Mouse (Mus musculus) midbrain, embryonic 14.5 days (tissue): ENCODE measurements around the gene Map4k3. TPM values are rescaled to one million over a fixed set of nuclear protein-coding genes. Genes with fewer than 3 reads are reported as not detected.

ENCODE experiments used
- ATAC-seq: fragments of 200-750 bp; cut with Nextera tagmentation; 2 replicates; pipeline ENCODE4 v1.8.0; 2017; ENCODE audit warnings: moderate number of reproducible peaks, moderate library complexity; ENCODE audit not compliant: low FRiP score, low TSS enrichment
- DNase-seq: peaks from one replicate; pipeline ENCODE4 v3.0.0-alpha.2; 2015
- H3K27ac ChIP-seq: fragments of 300-500 bp; sonication (generic); replicated peaks from 2 replicates; pipeline ENCODE4 v1.5.1; 2014; ENCODE audit warnings: mild to moderate bottlenecking, low read depth, low read length, moderate library complexity
- H3K27me3 ChIP-seq: fragments of 300-500 bp; sonication (generic); 2 replicates; pipeline ENCODE4 v1.6.1; 2014; ENCODE audit warnings: low read length, control low read depth, mixed read lengths; ENCODE audit not compliant: control insufficient read depth, insufficient read depth
- H3K36me3 ChIP-seq: fragments of 300-500 bp; sonication (generic); 2 replicates; pipeline ENCODE4 v1.6.1; 2014; ENCODE audit warnings: low read length, control low read depth; ENCODE audit not compliant: control insufficient read depth, insufficient read depth
- H3K4me1 ChIP-seq: fragments of 300-500 bp; sonication (generic); 2 replicates; pipeline ENCODE4 v1.6.1; 2014; ENCODE audit warnings: mild to moderate bottlenecking, antibody characterized with exemption, low read length, control low read depth; ENCODE audit not compliant: control insufficient read depth, insufficient read depth
- H3K4me2 ChIP-seq: fragments of 300-500 bp; sonication (generic); 2 replicates; pipeline ENCODE4 v1.6.1; 2014; ENCODE audit warnings: mild to moderate bottlenecking, low read length, moderate library complexity
- H3K4me3 ChIP-seq: fragments of 300-500 bp; sonication (generic); replicated peaks from 2 replicates; pipeline ENCODE4 v1.5.1; 2014; ENCODE audit warnings: low read depth, low read length
- H3K9ac ChIP-seq: fragments of 300-500 bp; sonication (generic); replicated peaks from 2 replicates; pipeline ENCODE4 v1.6.1; 2014; ENCODE audit warnings: mild to moderate bottlenecking, low read length, moderate library complexity
- H3K9me3 ChIP-seq: fragments of 300-500 bp; sonication (generic); 2 replicates; pipeline ENCODE4 v1.6.1; 2016; ENCODE audit warnings: low read length, control low read depth, mixed read lengths; ENCODE audit not compliant: control insufficient read depth
- WGBS: fragments of 180-500 bp; shearing (Covaris S2); extraction: QIAGEN DNeasy Blood & Tissue Kit; methylation state at CpG from one replicate; pipeline ENCODE4 v1.1.7; 2014; 5-methylcytosine and 5-hydroxymethylcytosine counted together
- polyA plus RNA-seq: library from polyadenylated mRNA; unstranded; fragments of >200 nt; fragmentation: Nextera tagmentation; extraction: Ambion mirVana; gene quantifications from 2 replicates; pipeline ENCODE4 v1.2.1, GENCODE M21; 2014

Map4k3 gene
- 32.1 and 39.7 TPM in 2 replicates for polyA plus RNA-seq

GRCm38 (mm10) chr17:80728062-80728858, at the start of gene Map4k3:
TSS of gene Map4k3 (minus strand) at chr17:80728485.
- peak; percentile 95 for ATAC-seq
- Histone ChIP-seq H3K27ac (peak within 1 kb of the TSS; percentile 94), H3K36me3 (no peaks in the 10 kb centered on the region), H3K4me3 (peak within 1 kb of the TSS; percentile 95), H3K4me2 (peak within 1 kb of the TSS; percentile 66), H3K4me1 (peaks cover 18% of the 10 kb centered on the region), H3K27me3 (no peaks in the 10 kb centered on the region), H3K9ac (peak within 1 kb of the TSS; percentile 97), H3K9me3 (no peaks in the 10 kb centered on the region)
- peak; percentile 91 for DNase-seq
- WGBS, result 1% methylated on average over 58 of the region's 64 CpGs

GRCm38 (mm10) chr17:80777581-80777980, 49.3 kb upstream of the Map4k3 start:
- no peak for DNase-seq
- Histone ChIP-seq H3K9me3 (peaks cover 3% of the 10 kb centered on the region), H3K4me3 (no peak overlapping the region), H3K27me3 (no peaks in the 10 kb centered on the region), H3K4me2 (no peak overlapping the region), H3K36me3 (no peaks in the 10 kb centered on the region), H3K9ac (no peak overlapping the region), H3K4me1 (no peaks in the 10 kb centered on the region), H3K27ac (no peak overlapping the region)
- WGBS, result 91% methylated on average over 1 of the region's 1 CpGs
- no peak for ATAC-seq

DNA sequence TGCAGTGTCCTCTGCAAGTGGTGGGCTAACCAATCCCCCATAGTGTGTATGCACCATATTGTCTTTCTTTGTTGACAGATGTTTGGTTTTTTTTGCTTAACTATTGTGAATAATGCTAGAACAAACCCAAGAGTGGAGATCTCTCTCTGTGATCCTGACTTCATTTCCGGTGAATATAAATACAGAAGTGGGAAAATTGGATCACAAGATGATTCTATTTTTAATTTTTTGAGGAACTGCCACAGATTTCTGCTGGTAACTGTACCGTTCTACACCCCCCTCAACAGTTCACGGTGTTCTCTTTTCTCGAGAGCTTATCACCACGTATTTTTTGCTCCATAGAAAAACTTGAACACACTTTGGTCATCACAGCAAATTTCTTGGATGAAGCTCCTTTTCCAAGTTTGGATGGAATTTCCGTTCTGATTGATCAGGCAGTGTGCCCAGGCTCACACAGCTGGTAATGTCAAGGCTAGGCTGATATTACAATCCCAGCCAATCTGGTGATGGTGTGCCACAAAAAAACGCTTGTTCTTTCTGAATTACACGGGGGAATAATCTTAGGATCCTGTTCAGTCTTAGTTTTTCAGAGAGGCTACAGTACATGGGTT, 47.0 kb upstream of the Map4k3 start:
- no peak overlapping the region for H3K4me3 ChIP-seq
- no peaks in the 10 kb centered on the region for H3K4me1 ChIP-seq
- no peak for ATAC-seq
- H3K9ac ChIP-seq, result no peak overlapping the region
- H3K4me2 ChIP-seq, result no peak overlapping the region
- peaks cover 3% of the 10 kb centered on the region for H3K9me3 ChIP-seq
- 84% methylated on average over 8 of the region's 8 CpGs for WGBS
- no peaks in the 10 kb centered on the region for H3K27me3 ChIP-seq
- no peak overlapping the region for H3K27ac ChIP-seq
- no peak for DNase-seq
- H3K36me3 ChIP-seq, result no peaks in the 10 kb centered on the region

- no peaks in the 10 kb centered on the region for H3K36me3 ChIP-seq
- no peaks in the 10 kb centered on the region for H3K4me1 ChIP-seq
- no peak overlapping the region for H3K4me3 ChIP-seq
- H3K9me3 ChIP-seq, result peaks cover 3% of the 10 kb centered on the region
- 73% methylated on average over 14 of the region's 14 CpGs for WGBS
- no peak for DNase-seq
- no peak overlapping the region for H3K27ac ChIP-seq
- no peak overlapping the region for H3K9ac ChIP-seq
- ATAC-seq, result no peak
- H3K4me2 ChIP-seq, result no peak overlapping the region
- H3K27me3 ChIP-seq, result no peaks in the 10 kb centered on the region
Measured at GRCm38 (mm10) chr17:80772545-80773453, 44.5 kb upstream of the Map4k3 start.

DNA sequence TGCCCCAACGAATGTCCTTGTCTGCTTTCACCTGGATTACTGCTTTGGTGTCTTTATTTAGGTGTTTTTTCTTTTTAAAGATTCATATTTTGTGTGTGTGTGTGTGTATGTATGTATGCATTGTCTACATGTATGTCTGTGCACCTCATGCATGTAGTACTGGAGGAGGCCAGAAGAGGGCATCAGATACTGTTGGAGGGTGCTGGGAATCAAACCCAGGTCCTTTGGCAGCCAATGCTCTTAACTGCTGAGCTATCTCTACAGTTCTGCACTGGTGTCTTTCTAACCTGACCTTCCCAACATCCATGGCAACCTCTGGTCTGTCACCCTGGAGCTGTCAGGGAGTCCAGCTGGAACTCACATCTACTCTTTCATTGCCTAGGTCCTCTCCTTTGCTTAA, 41.8 kb upstream of the Map4k3 start:
- H3K36me3 ChIP-seq, result no peaks in the 10 kb centered on the region
- ATAC-seq (no peak), DNase-seq (no peak)
- no peak overlapping the region for H3K4me3 ChIP-seq
- H3K4me2 ChIP-seq, result no peak overlapping the region
- no peak overlapping the region for H3K27ac ChIP-seq
- 80% methylated on average over 1 of the region's 1 CpGs for WGBS
- no peaks in the 10 kb centered on the region for H3K27me3 ChIP-seq
- H3K9ac ChIP-seq, result no peak overlapping the region
- H3K9me3 ChIP-seq, result no peaks in the 10 kb centered on the region
- no peaks in the 10 kb centered on the region for H3K4me1 ChIP-seq

DNA sequence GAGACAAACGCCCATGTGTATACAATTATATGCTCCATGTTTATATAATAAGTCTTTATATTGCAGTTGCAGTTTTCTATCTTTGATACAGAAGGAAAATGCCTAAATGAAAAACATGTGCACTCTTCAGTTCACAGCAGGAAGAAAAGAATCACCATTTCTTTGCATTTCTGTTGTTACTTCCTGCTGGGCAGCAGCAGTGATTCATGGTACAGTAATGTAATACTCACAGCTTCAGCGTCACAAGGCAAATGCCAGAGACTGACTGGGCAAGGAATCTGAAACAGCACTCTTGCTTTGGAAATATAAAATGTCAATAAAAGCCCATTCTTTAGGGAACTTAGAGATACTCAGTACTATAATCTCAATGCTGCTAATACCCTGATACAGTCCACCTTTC, 36.9 kb upstream of the Map4k3 start:
- no peak overlapping the region for H3K4me2 ChIP-seq
- H3K9me3 ChIP-seq, result no peaks in the 10 kb centered on the region
- H3K27ac ChIP-seq, result no peak overlapping the region
- WGBS, result 78% methylated on average over 2 of the region's 2 CpGs
- no peak overlapping the region for H3K4me3 ChIP-seq
- DNase-seq (no peak), ATAC-seq (no peak)
- H3K9ac ChIP-seq, result no peak overlapping the region
- no peaks in the 10 kb centered on the region for H3K27me3 ChIP-seq
- peaks cover 6% of the 10 kb centered on the region; the same call in 1 of the 2 replicates for H3K4me1 ChIP-seq
- no peaks in the 10 kb centered on the region for H3K36me3 ChIP-seq

GRCm38 (mm10) chr17:80763065-80763681, 34.9 kb upstream of the Map4k3 start:
- Histone ChIP-seq H3K4me1 (peaks cover 6% of the 10 kb centered on the region; the same call in 1 of the 2 replicates), H3K4me2 (peak overlapping the region; percentile 12; the same call in 1 of the 2 replicates), H3K36me3 (no peaks in the 10 kb centered on the region), H3K27ac (0 out of 2 replicates have a peak overlapping the region, but pooled peaks have one; percentile 32), H3K4me3 (no peak overlapping the region), H3K27me3 (no peaks in the 10 kb centered on the region), H3K9ac (no peak overlapping the region), H3K9me3 (no peaks in the 10 kb centered on the region)
- peak; percentile 45 for DNase-seq
- WGBS, result 43% methylated on average over 11 of the region's 11 CpGs
- no peak; the same call in 1 of the 2 replicates for ATAC-seq
